Mouse (Mus musculus) C2C12 (cell line): ENCODE results near the gene Irf1. TPM values are rescaled to one million over a fixed set of nuclear protein-coding genes. Genes with fewer than 3 reads are reported as not detected.

Experiments
- H3K27me3 ChIP-seq: one replicate; pipeline ENCODE4 v1.6.1; 2011; ENCODE audit not compliant: control insufficient read depth, insufficient read depth, insufficient read length
- H3K36me3 ChIP-seq: one replicate; pipeline ENCODE4 v1.6.1; 2011; ENCODE audit not compliant: control insufficient read depth, insufficient read depth
- H3K4me3 ChIP-seq: one replicate; pipeline ENCODE4 v1.5.1; 2011; ENCODE audit warnings: mild to moderate bottlenecking, control low read depth; ENCODE audit not compliant: poor library complexity, insufficient read depth, severe bottlenecking
- H3K79me2 ChIP-seq: one replicate; pipeline ENCODE4 v1.6.1; 2011; ENCODE audit not compliant: control insufficient read depth, insufficient read depth
- H3K79me3 ChIP-seq: one replicate; pipeline ENCODE4 v1.6.1; 2011; ENCODE audit warnings: low read depth, control low read depth
- H3ac ChIP-seq: one replicate; pipeline ENCODE3; 2011; ENCODE audit warnings: low read depth; ENCODE audit not compliant: control insufficient read depth, insufficient read length
- CEBPB ChIP-seq: IDR thresholded peaks from one replicate; pipeline ENCODE4 v1.6.1; 2011; ENCODE audit warnings: low read depth, mild to moderate bottlenecking, control low read depth, moderate library complexity
- CTCF ChIP-seq: IDR thresholded peaks from one replicate; pipeline ENCODE4 v1.5.1; 2011; ENCODE audit not compliant: control insufficient read depth, insufficient read depth, insufficient read length
- FOSL1 ChIP-seq: IDR thresholded peaks from one replicate; pipeline ENCODE4 v1.8.0; 2011; ENCODE audit warnings: mild to moderate bottlenecking, low read length; ENCODE audit not compliant: poor library complexity, insufficient read depth, severe bottlenecking
- MAX ChIP-seq: IDR thresholded peaks from one replicate; pipeline ENCODE4 v1.6.1; 2011; ENCODE audit warnings: mild to moderate bottlenecking, control low read depth
- MYOD1 ChIP-seq: IDR thresholded peaks from one replicate; pipeline ENCODE4 v1.6.1; 2011; ENCODE audit warnings: low read depth; ENCODE audit not compliant: control insufficient read depth, insufficient read length
- MYOG ChIP-seq: IDR thresholded peaks from one replicate; pipeline ENCODE4 v1.6.1; 2011; ENCODE audit not compliant: control insufficient read depth, insufficient read length; ENCODE audit errors: extremely low read depth
- USF1 ChIP-seq: IDR thresholded peaks from one replicate; pipeline ENCODE4 v1.6.1; 2011; ENCODE audit warnings: low read depth, mild to moderate bottlenecking, control low read depth, moderate library complexity
- polyA plus RNA-seq: library from polyadenylated mRNA; unstranded; fragments of >200 nt; fragmentation: generic; extraction: Trizol; gene quantifications from one replicate; pipeline ENCODE4 v1.2.1, GENCODE M21; 2012; ENCODE audit warnings: missing spikeins

Gene Irf1
- polyA plus RNA-seq, 1 experiment: 26.7 TPM

DNA sequence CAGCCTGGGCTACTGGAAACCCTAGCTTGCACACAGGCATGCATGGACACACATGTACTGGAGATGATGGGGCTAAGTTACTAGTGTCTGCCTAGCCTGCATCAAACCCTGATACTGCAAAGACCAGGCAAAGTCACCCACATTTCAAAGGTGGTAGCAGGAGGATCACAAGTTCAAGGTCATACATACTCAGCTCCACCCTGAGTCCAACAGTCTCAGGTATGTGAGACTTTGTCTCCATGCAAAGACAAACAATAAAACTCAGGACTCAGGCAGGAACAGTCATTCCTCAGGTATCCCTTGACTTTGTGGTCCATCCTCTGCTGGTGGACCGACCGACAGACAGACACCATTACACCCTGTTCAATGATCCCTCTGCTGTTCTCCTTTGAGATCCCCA, 7.4 kb upstream of the Irf1 start:
- H3K79me2 ChIP-seq: no peaks in the 10 kb centered on the region
- no peaks in the 10 kb centered on the region for H3K36me3 ChIP-seq
- no peak overlapping the region for H3ac ChIP-seq
- no peaks in the 10 kb centered on the region for H3K79me3 ChIP-seq
- no peaks in the 10 kb centered on the region for H3K27me3 ChIP-seq
- TF ChIP-seq USF1: no peak
- no peak for TF ChIP-seq MYOG
- no peak for TF ChIP-seq CTCF
- TF ChIP-seq MAX: no peak
- TF ChIP-seq CEBPB: no peak
- TF ChIP-seq FOSL1: no peak
- TF ChIP-seq MYOD1: no peak
- H3K4me3 ChIP-seq: peak overlapping the region; percentile 24

GRCm38 (mm10) chr11:53762827-53763495, 6.9 kb upstream of the Irf1 start:
- H3K36me3 ChIP-seq: no peaks in the 10 kb centered on the region
- H3K79me3 ChIP-seq: no peaks in the 10 kb centered on the region
- peak overlapping the region; percentile 24 for H3K4me3 ChIP-seq
- H3K27me3 ChIP-seq: no peaks in the 10 kb centered on the region
- no peaks in the 10 kb centered on the region for H3K79me2 ChIP-seq
- H3ac ChIP-seq: peak overlapping the region; percentile 73
- TF ChIP-seq CEBPB: no peak
- peak; percentile 80 for TF ChIP-seq USF1
- peak; percentile 89 for TF ChIP-seq MAX
- TF ChIP-seq CTCF: no peak

DNA sequence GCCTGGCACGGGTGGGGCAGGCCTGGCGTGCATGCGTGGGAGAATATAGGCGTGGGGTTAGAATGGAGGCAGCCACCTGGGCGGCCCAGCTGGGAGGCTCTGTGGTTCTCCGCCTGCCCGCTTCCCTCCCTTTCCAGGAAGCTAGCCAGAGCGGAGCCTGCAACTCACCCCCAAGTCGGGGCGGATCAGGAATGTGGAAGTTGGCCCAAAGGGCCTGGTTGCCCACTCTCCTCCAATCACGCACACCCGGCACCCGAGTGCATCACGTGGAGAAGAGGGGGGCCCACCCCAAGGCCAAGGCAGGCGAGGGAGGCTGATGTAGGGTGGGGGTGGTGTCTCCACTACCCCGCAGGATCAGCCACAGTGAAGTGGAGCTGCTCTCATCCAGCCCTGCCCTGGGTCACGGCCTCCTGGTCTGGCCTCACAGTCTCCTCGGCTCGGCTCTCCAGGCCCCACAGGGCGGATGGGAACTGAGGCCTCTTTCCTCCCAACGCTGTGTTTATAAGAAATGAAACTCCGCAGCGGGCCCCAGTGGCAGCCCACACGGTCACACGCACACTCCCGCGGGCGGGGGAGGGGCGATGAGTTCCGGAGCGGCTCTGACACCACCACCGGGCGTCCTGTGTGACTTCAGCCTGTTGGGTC, 6.2 kb upstream of the Irf1 start:
- TF ChIP-seq MYOD1 (no peak), MAX (peak; percentile 28), MYOG (no peak), CEBPB (no peak), FOSL1 (no peak), CTCF (no peak), USF1 (peak; percentile 93)
- peak overlapping the region; percentile 24 for H3K4me3 ChIP-seq
- H3K27me3 ChIP-seq: no peaks in the 10 kb centered on the region
- no peaks in the 10 kb centered on the region for H3K79me2 ChIP-seq
- no peaks in the 10 kb centered on the region for H3K36me3 ChIP-seq
- H3ac ChIP-seq: peak overlapping the region; percentile 73
- H3K79me3 ChIP-seq: no peaks in the 10 kb centered on the region

DNA sequence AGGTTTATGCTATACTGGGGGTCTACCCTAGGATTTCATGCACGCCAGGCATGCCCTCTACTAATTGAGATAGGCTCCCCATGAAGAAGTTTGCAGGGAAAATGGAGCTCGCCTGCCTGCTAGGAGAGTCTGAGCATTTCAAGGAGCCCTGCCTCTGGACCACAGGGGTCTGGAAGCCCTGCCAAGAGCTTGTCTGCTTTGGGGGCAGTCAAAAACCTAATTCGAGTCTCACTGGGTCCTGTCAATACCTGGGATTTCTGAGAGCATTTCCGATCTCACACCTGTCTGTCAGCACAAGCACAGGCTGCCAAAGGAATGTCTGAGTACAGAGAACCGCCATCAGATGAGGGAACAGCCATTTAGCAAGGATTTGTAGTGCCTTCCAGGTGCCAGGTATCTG, 5.2 kb upstream of the Irf1 start:
- no peaks in the 10 kb centered on the region for H3K36me3 ChIP-seq
- no peaks in the 10 kb centered on the region for H3K27me3 ChIP-seq
- H3K79me3 ChIP-seq: no peaks in the 10 kb centered on the region
- H3K4me3 ChIP-seq: no peak overlapping the region
- TF ChIP-seq MYOG: no peak
- no peak for TF ChIP-seq USF1
- TF ChIP-seq CEBPB: no peak
- no peak overlapping the region for H3ac ChIP-seq
- H3K79me2 ChIP-seq: peaks cover 5% of the 10 kb centered on the region

- H3K79me2 ChIP-seq: peaks cover 45% of the 10 kb centered on the region
- H3K79me3 ChIP-seq: peaks cover 35% of the 10 kb centered on the region
- H3K27me3 ChIP-seq: no peaks in the 10 kb centered on the region
- H3K36me3 ChIP-seq: peaks cover 28% of the 10 kb centered on the region
- TF ChIP-seq CEBPB: no peak
- no peak for TF ChIP-seq USF1
- no peak for TF ChIP-seq CTCF
- no peak for TF ChIP-seq MYOG
- no peak for TF ChIP-seq MYOD1
- no peak for TF ChIP-seq FOSL1
- no peak for TF ChIP-seq MAX
- H3ac ChIP-seq: no peak overlapping the region
- no peak overlapping the region for H3K4me3 ChIP-seq
Measured at GRCm38 (mm10) chr11:53768422-53769184, 1.2 kb upstream of the Irf1 start.
